Mouse (Mus musculus) limb, embryonic 15.5 days (tissue): ENCODE data around the gene 4930453N24Rik. TPM values are rescaled to one million over a fixed set of nuclear protein-coding genes. Genes with fewer than 3 reads are reported as not detected.
A peak's percentile ranks its signal among the peaks of the same experiment; 100 is the strongest.

Source experiments
- ATAC-seq: fragments of 200-750 bp; cut with Nextera tagmentation; 2 replicates; pipeline ENCODE4 v1.8.0; 2017; ENCODE audit warnings: low read depth, moderate TSS enrichment; ENCODE audit not compliant: insufficient number of reproducible peaks, low FRiP score, low TSS enrichment
- H3K27ac ChIP-seq: fragments of 300-500 bp; sonication (generic); 2 replicates; pipeline ENCODE4 v1.5.1; 2015; ENCODE audit warnings: moderate library complexity, mild to moderate bottlenecking, inconsistent platforms
- H3K27me3 ChIP-seq: fragments of 300-500 bp; sonication (generic); 2 replicates; pipeline ENCODE4 v1.6.1; 2015; ENCODE audit warnings: inconsistent platforms
- H3K36me3 ChIP-seq: fragments of 300-500 bp; sonication (generic); 2 replicates; pipeline ENCODE4 v1.6.1; 2015; ENCODE audit warnings: inconsistent platforms
- H3K4me1 ChIP-seq: fragments of 300-500 bp; sonication (generic); 2 replicates; pipeline ENCODE4 v1.6.1; 2015; ENCODE audit warnings: inconsistent platforms
- H3K4me2 ChIP-seq: fragments of 300-500 bp; sonication (generic); 2 replicates; pipeline ENCODE4 v1.6.1; 2015; ENCODE audit warnings: mild to moderate bottlenecking, inconsistent platforms
- H3K4me3 ChIP-seq: fragments of 300-500 bp; sonication (generic); 2 replicates; pipeline ENCODE4 v1.5.1; 2015; ENCODE audit warnings: mild to moderate bottlenecking, inconsistent platforms
- H3K9ac ChIP-seq: fragments of 300-500 bp; sonication (generic); 2 replicates; pipeline ENCODE4 v1.6.1; 2015; ENCODE audit warnings: inconsistent platforms
- H3K9me3 ChIP-seq: fragments of 300-500 bp; sonication (generic); 2 replicates; pipeline ENCODE4 v1.6.1; 2016; ENCODE audit warnings: inconsistent platforms
- WGBS: fragments of 180-500 bp; shearing (Covaris S2); methylation state at CpG from one replicate; pipeline ENCODE4 v1.1.7; 2015; 5-methylcytosine and 5-hydroxymethylcytosine counted together
- polyA plus RNA-seq: library from polyadenylated mRNA; unstranded; fragments of >200 nt; fragmentation: Nextera tagmentation; extraction: Ambion mirVana; gene quantifications from 2 replicates; pipeline ENCODE4 v1.2.1, GENCODE M21; 2015

The 4930453N24Rik gene
- 21.6 and 21.8 TPM in 2 replicates for polyA plus RNA-seq

- peak; percentile 93 for ATAC-seq
- H3K27ac ChIP-seq: peak within 1 kb of the TSS; percentile 92
Observed at GRCm38 (mm10) chr16:64770521-64771430, at the start of gene 4930453N24Rik. Gene 4930453N24Rik, minus strand, starts transcription at chr16:64771161.

DNA sequence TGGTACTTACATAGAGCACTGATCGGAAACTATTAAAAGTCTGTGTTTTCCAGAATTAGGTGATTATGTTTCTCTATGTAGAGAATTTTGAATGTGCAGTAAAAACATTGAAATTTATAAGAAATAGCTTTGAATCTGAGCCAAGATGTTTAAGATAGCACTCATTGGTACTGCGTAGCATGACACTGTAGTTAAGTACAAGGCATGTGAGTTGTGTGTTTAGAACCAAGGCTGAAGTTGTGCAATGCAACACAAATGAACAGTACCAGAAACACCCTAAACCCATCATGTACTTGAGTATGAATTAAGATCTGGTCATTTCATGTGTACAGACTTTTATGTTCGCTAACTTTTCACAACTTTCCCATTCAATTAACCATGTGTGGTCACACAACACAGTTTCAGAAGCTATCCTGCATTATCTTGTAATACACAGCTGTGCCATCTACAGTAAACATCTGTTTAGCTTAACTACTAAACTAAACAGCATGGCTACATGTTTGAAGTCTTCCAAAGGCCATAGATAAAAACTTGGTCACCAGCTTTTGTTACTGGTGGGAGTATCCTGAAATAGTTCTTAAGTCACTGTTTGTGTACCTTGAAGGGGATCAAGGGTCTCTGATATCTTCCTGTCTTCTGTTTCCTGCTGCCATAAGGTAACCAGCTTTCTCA lies 46.3 kb upstream of the 4930453N24Rik start:
- peaks cover 11% of the 10 kb centered on the region for H3K36me3 ChIP-seq
- H3K9ac ChIP-seq: no peak overlapping the region
- no peak for ATAC-seq
- H3K4me2 ChIP-seq: no peak overlapping the region
- no peak overlapping the region for H3K4me3 ChIP-seq
- WGBS: 91% methylated on average over 3 of the region's 3 CpGs
- H3K9me3 ChIP-seq: no peaks in the 10 kb centered on the region
- H3K4me1 ChIP-seq: no peaks in the 10 kb centered on the region
- no peak overlapping the region for H3K27ac ChIP-seq
- no peaks in the 10 kb centered on the region for H3K27me3 ChIP-seq

More at GRCm38 (mm10) chr16:64770521-64771430, at the start of gene 4930453N24Rik:
- Histone ChIP-seq H3K9ac (peak within 1 kb of the TSS; percentile 78), H3K4me2 (peak within 1 kb of the TSS; percentile 41), H3K36me3 (peaks cover 10% of the 10 kb centered on the region; the same call in 1 of the 2 replicates), H3K4me1 (0 out of 2 replicates have a peak, but pooled peaks cover 4% of the 10 kb centered on the region), H3K4me3 (peak within 1 kb of the TSS; percentile 80), H3K9me3 (no peaks in the 10 kb centered on the region), H3K27me3 (no peaks in the 10 kb centered on the region)
- 2% methylated on average over 72 of the region's 72 CpGs for WGBS

GRCm38 (mm10) chr16:64803041-64803440 lies 32.1 kb upstream of the 4930453N24Rik start:
- H3K36me3 ChIP-seq: peaks cover 9% of the 10 kb centered on the region
- no peak overlapping the region for H3K27ac ChIP-seq
- no peak overlapping the region for H3K4me3 ChIP-seq
- H3K4me1 ChIP-seq: no peaks in the 10 kb centered on the region
- no peaks in the 10 kb centered on the region for H3K27me3 ChIP-seq
- no peaks in the 10 kb centered on the region for H3K9me3 ChIP-seq
- WGBS: 46% methylated on average over 3 of the region's 3 CpGs
- H3K4me2 ChIP-seq: no peak overlapping the region
- no peak overlapping the region for H3K9ac ChIP-seq
- no peak for ATAC-seq

GRCm38 (mm10) chr16:64801638-64802037 lies 30.7 kb upstream of the 4930453N24Rik start:
- H3K27ac ChIP-seq: no peak overlapping the region
- H3K9ac ChIP-seq: no peak overlapping the region
- no peaks in the 10 kb centered on the region for H3K9me3 ChIP-seq
- no peak overlapping the region for H3K4me2 ChIP-seq
- peaks cover 9% of the 10 kb centered on the region for H3K36me3 ChIP-seq
- H3K4me3 ChIP-seq: no peak overlapping the region
- ATAC-seq: no peak
- H3K27me3 ChIP-seq: no peaks in the 10 kb centered on the region
- no peaks in the 10 kb centered on the region for H3K4me1 ChIP-seq

GRCm38 (mm10) chr16:64800393-64800792 lies 29.4 kb upstream of the 4930453N24Rik start:
- no peak overlapping the region for H3K4me3 ChIP-seq
- peaks cover 4% of the 10 kb centered on the region for H3K36me3 ChIP-seq
- no peak overlapping the region for H3K27ac ChIP-seq
- no peak overlapping the region for H3K9ac ChIP-seq
- H3K9me3 ChIP-seq: no peaks in the 10 kb centered on the region
- H3K4me1 ChIP-seq: no peaks in the 10 kb centered on the region
- H3K27me3 ChIP-seq: no peaks in the 10 kb centered on the region
- ATAC-seq: no peak
- H3K4me2 ChIP-seq: no peak overlapping the region
- 76% methylated on average over 5 of the region's 5 CpGs for WGBS

GRCm38 (mm10) chr16:64794802-64795201 lies 23.8 kb upstream of the 4930453N24Rik start:
- H3K27ac ChIP-seq: no peak overlapping the region
- H3K4me2 ChIP-seq: no peak overlapping the region
- no peaks in the 10 kb centered on the region for H3K9me3 ChIP-seq
- ATAC-seq: no peak
- no peaks in the 10 kb centered on the region for H3K4me1 ChIP-seq
- no peak overlapping the region for H3K9ac ChIP-seq
- H3K36me3 ChIP-seq: no peaks in the 10 kb centered on the region; the same call in 1 of the 2 replicates
- H3K4me3 ChIP-seq: no peak overlapping the region
- 68% methylated on average over 2 of the region's 2 CpGs for WGBS
- H3K27me3 ChIP-seq: no peaks in the 10 kb centered on the region

DNA sequence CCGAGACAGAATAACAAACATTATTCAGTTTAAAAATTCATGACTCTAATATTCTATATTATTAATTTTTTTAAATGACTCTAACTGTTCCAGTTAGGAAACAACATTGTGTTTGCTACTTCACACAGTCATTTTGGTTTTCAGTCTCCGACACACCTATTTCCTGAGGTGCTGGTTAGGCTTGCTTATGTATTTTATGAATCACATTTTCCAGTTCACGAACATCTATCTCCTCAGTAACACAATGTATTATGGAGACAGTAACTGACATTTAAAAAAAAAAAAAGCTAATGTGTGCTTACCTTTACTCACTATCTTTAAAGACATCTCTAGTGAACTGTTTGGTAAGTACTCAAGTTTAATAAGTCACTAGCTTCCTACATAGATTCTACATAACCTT lies 18.7 kb upstream of the 4930453N24Rik start:
- H3K27me3 ChIP-seq: no peaks in the 10 kb centered on the region
- H3K4me1 ChIP-seq: no peaks in the 10 kb centered on the region
- H3K4me2 ChIP-seq: no peak overlapping the region
- WGBS: 93% methylated on average over 3 of the region's 3 CpGs
- ATAC-seq: no peak
- no peak overlapping the region for H3K27ac ChIP-seq
- no peaks in the 10 kb centered on the region for H3K9me3 ChIP-seq
- H3K4me3 ChIP-seq: no peak overlapping the region
- no peak overlapping the region for H3K9ac ChIP-seq
- peaks cover 18% of the 10 kb centered on the region for H3K36me3 ChIP-seq

- no peaks in the 10 kb centered on the region for H3K9me3 ChIP-seq
- no peak overlapping the region for H3K9ac ChIP-seq
- no peaks in the 10 kb centered on the region for H3K4me1 ChIP-seq
- no peaks in the 10 kb centered on the region for H3K27me3 ChIP-seq
- WGBS: 78% methylated on average over 1 of the region's 1 CpGs
- ATAC-seq: no peak
- no peak overlapping the region for H3K4me2 ChIP-seq
- H3K36me3 ChIP-seq: no peaks in the 10 kb centered on the region
- H3K27ac ChIP-seq: no peak overlapping the region
- H3K4me3 ChIP-seq: no peak overlapping the region
Observed at GRCm38 (mm10) chr16:64775516-64775915, 4.6 kb upstream of the 4930453N24Rik start.

GRCm38 (mm10) chr16:64771431-64771818 lies 464 bp upstream of the 4930453N24Rik start:
- H3K27me3 ChIP-seq: no peaks in the 10 kb centered on the region
- no peak overlapping the region for H3K9ac ChIP-seq
- 85% methylated on average over 2 of the region's 2 CpGs for WGBS
- no peaks in the 10 kb centered on the region for H3K9me3 ChIP-seq
- 0 out of 2 replicates have a peak, but pooled peaks cover 4% of the 10 kb centered on the region for H3K4me1 ChIP-seq
- H3K4me3 ChIP-seq: peak overlapping the region; percentile 80
- H3K27ac ChIP-seq: peak overlapping the region; percentile 92; the same call in 1 of the 2 replicates
- H3K4me2 ChIP-seq: peak overlapping the region; percentile 38
- H3K36me3 ChIP-seq: peaks cover 5% of the 10 kb centered on the region; the same call in 1 of the 2 replicates
- ATAC-seq: no peak

DNA sequence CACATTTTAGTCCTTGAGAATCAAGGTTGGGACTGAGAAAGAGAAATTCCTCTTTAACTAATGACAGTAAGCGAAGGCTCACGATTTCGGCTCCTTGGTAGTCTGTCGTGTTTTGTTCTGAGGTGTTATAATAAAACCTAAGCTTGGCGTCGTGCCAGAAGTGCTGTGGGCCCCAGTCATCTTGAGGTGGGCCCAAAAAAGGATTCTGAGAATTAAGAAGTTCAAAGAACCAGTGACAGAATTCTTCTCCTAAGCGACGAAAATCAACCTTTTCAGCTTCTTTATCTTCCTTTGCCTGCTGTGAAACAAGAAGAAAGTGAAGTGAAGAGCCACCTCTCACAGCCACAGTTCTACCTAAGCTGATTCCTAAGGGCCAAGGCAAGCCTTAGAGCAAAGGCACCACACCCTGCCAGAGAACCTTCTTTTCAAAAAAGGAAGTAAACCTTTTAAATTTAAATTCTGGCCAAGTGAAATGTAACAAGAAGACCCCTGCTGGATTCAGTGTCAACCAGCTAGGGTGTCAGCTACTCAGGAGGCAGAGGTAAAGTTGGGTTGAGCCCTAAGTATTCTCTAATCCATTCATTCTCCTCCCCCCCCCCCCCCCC lies 4.2 kb downstream of the 4930453N24Rik start:
- Histone ChIP-seq H3K9ac (no peak overlapping the region), H3K36me3 (peaks cover 28% of the 10 kb centered on the region), H3K27me3 (no peaks in the 10 kb centered on the region), H3K27ac (no peak overlapping the region), H3K4me3 (no peak overlapping the region), H3K4me1 (0 out of 2 replicates have a peak, but pooled peaks cover 4% of the 10 kb centered on the region), H3K9me3 (no peaks in the 10 kb centered on the region), H3K4me2 (no peak overlapping the region)
- ATAC-seq: no peak
- 81% methylated on average over 8 of the region's 8 CpGs for WGBS

- H3K4me3 ChIP-seq: no peak overlapping the region
- H3K36me3 ChIP-seq: peaks cover 12% of the 10 kb centered on the region
- no peaks in the 10 kb centered on the region for H3K27me3 ChIP-seq
- 83% methylated on average over 1 of the region's 1 CpGs for WGBS
- ATAC-seq: no peak
- H3K9me3 ChIP-seq: no peaks in the 10 kb centered on the region
- no peak overlapping the region for H3K4me2 ChIP-seq
- H3K27ac ChIP-seq: no peak overlapping the region
- H3K4me1 ChIP-seq: no peaks in the 10 kb centered on the region
- no peak overlapping the region for H3K9ac ChIP-seq
Observed at GRCm38 (mm10) chr16:64759245-64759626, 11.7 kb downstream of the 4930453N24Rik start.
